Mouse (Mus musculus): ENCODE results near the gene Relch.
"Not testable (repeated sequence)": the region's sequence is repeated elsewhere in the genome, so short reads cannot be mapped to it uniquely, and the experiment has no call there.

Relch gene

DNA sequence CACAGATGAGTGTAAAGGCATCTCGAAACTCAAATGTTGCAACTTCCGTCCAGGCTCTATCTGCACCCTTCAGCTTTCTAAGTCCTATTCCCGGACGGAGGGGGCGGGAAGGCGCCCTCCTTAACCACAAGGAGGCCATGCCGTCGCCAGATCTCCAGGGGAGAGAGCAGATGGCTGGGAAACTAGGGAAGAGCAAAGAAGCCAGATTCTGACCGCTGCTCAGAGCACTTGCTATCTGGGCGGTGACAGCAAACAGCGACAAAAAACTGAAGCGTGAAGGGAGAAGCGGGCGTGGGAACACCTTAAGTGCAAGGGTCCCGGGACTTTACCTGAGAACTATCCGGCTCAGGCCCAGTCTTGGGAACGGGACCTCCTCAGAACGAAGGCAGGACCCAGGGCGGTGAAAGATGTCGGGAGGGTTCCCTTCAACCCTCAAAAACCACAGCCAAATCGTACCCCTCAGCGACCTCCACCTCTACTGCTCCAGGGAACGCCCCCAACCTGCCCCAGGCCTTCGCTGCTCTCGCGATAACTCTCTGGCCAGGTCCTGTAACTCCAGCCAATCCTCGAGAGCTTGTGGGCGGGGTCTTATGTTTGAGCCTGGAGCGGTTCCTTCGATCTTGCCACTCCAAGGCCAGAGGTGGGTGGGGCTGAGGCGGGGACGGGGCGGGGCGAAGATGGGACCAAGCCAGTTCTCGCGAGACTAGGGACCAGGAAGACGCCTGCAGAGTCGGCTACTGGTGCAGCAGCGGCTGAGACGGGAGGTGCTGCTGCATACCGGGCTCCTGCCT is at the start of gene Relch, which contains the start of gene Pign:
Relch (plus strand) TSS at position 691 of the 791 bp plus-strand sequence.
Pign (minus strand) TSS at position 507 of the 791 bp plus-strand sequence.
- DNase-seq: peak; percentile 99

DNA sequence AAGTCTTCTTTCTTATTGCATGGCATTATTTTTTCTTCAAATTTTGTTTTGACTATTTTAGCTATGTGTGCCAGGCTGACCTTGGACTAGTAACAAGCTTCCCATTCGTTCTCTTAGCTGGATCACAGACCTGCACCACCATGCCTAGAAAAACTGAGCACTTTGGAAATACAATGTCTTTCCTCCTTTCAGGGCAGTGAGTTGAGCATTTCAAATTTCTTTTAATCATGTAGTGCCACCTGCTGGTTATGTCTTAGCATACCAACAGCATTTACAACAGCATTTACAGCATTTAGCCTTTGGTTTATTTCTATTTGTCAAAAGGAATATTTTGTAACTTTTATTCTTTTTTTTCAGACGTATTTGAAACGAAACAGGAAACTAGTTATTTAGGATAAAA is 33.2 kb upstream of the Relch start:
- DNase-seq: peak; percentile 49

DNA sequence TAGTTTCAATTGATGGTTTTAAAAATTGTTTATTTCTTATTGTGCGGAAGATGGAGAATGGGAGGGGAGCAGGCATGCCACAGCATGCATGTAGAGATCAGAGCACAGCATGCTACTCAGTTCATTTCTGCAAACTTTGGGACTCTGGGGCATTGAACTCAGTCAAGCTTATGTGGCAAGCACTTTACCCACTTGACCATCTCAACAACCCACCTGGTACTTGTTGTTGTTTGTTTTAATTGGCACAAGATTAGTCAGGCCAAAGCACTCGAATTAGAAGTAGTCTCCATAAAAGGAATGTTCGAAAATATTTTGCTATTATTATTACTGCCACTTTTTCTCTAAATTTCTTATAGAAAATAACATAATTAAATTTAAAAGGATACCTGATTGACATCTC is 19.6 kb upstream of the Relch start:
- no peak for DNase-seq

DNA sequence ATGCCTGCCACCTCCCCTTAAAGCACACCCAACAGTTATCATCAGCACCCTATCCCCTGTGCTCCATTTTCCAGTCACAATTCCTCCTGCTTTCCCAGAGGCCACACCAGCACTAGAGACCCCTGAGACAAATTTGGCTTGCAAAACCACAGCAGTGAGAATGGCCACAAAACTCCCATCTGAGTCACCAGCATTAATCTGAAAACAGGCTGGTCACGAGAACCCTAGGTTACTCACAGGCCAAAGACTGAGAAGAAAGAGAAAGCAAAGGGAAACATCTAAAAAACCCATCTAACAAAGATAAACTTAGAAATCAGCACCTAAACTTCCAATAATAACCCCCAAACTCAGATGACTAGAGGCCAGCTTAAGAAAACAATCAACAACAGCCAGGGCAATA is 13.0 kb upstream of the Relch start:
- DNase-seq: no peak

DNA sequence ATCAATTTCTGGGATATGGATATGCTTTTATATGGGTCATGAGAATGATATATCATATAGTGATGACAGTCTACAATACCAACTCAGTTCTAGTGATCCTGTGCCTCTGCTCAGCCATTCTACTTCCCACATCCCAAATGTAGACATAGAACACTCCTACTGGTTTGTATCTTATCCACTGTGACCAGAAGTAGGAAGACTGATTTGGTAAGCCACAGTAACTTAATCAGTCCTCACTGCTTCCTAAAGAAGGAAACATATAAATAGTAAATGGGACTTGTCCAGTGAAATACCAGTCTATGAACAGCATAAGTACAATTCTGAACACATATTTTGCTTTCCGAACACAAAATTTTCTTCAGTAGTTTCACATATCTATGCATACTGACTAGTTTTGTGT is 9.7 kb upstream of the Relch start:
- DNase-seq: no peak

DNA sequence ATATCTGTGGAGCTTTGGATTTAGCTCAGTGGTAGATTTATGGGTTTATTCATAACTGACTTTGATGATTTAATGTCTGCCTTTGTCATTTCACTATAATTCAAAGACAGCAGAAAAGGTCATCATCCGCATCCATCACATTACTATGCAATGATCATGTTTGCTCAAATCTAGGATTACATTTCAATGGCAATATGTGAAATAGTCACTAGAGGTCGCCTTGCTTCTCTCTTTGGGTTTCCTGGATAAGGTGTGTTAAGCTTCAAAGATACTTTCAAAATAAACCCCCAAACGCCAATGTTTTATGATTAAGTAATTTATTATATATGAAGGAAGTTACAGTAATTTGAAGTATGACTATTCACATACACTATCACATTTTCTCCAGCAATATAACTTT is 3.6 kb upstream of the Relch start:
- DNase-seq: peak; percentile 80

DNA sequence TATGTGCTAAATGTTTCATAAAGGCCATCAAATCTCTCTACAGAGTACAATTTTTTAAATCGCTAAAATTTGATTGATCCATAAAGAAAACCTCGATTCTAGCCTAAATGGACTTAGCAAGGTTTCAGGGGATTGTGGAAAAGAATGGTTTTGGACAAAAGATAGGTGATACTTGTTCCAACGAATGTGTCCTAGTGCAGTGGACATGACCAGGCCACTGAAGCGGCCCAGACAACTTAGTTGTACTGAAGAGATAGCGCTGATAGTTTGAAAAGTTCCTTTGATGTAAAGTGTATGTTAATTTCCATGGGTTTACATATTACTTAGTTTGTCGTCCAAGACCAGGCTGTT is 866 bp upstream of the Relch start:
- no peak for DNase-seq

DNA sequence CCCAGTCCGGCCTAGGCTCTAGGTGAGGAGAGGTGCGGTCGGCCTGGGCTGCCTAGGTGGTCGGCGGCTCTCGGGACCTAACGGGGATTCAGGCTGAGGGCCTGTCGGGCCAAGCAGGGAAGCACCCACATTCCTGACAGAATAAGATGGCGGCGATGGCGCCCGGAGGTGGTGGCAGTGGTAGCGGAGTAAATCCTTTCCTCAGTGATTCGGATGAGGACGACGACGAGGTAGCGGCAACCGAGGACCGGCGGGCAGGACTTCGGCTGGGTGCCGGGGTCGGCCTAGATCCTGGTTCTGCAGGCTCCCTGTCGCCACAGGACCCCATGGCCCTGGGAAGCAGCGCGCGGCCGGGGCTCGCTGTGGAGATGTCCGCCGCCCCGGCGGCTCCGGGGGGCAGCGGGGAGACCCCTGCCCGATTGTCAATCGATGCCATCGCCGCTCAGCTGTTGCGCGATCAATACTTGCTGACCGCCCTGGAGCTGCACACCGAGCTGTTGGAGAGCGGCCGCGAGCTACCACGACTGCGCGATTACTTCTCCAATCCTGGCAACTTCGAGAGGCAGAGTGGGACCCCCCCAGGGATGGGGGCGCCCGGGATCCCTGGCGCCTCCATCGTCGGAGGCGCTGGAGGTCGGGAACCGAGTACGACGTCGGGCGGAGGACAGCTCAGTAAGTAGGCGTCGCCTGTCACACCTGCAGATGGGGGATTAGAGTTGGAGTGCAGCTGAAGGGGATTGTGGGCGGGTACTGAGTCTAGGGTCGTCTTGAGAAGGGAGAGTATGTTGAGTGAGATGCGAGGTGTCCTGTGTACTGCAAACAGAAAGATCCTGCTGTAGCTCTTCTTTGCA is 526 bp downstream of the Relch start:
- no peak for DNase-seq

DNA sequence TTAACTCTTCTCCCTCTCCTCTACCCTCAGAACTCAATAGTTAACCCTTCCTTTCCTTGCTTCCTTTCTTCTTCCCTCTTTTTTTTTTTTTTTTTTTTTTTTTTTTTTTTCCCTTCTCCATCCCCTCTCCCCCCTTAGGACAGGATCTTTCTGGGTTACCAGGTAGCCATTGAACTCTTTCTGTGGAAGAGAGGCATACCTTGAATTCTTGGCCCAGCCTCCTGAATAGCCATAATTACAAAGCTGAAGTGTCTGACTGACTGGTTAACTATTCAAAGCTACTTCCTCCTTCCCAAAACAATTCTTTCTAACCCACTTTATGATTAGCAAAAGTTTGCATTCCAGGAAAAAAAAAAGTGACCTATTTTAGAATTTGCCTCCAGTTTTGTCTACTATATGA is 6.0 kb downstream of the Relch start:
- DNase-seq: no peak

DNA sequence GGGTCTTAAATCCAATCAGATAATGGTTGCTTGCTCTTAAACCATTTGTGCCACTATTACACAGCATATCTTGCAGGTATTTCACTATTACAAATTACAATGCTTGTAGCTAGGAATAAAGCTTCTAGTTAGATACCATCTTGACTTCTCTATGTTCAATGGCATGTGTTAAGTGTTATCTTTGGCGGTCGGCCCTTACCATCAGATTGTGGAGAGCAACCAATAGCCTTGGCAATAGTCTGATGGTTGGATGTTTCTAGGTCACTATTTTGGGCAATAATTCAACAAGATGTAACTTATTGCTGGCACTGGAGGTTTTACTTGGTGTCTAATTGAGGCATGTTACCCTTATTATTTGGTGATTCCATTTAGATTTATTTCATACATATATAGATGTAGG is 11.1 kb downstream of the Relch start:
- peak; percentile 47 for DNase-seq

DNA sequence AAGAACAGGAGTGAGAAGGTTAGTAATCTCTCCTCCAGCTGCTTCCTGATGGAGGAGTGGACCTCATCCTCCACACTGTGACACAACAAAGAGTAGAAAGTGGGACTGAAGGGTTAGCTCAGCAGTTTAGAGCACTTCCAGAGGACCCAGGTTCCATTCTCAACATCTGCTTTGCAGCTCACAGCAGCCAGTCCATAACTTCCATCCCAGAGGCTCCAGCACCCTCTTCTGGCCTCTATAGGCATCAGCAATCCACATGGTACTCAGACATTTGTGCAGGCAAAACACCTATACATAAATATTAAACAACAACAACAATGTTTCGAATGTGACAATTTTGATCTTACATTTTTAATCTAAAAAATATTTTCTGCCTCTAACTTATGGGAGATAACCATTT is 16.9 kb downstream of the Relch start:
- peak; percentile 49 for DNase-seq

DNA sequence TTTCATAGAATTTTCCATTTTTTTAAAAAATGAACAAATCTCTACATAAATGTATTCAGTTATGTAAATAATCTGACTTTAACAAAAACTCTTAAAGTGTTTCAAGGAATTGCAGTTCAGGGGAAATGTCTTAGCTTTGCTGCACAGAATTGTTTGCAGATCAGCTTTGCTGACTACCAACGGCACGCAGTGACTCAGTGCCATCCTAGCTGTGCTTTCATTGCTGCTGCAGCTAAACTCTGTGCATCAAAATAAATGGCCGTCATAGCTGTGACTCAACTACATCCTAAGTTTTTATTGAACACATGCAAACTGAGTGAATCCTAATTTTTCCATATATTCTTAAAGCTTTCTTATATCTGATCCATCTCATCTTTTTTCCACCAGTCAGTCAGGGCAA is 21.8 kb downstream of the Relch start:
- no peak for DNase-seq

DNA sequence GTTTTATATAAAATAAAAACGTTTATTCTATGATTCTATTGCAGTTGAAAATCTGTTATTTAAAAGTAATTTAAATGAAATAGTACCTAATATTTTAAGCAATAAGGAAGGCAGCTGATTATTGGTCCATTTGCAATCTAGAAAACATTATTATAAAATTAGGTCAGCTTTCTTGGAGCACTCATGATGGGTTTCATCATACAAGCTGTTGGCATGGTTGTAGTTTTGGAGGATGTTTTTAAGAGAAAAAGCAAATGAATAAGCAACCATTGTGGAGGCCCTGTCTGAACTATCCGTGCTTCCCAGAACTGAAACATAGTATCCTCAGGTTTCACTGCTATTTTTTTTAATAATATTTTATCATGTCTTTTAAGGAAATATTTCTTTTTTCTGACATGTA is 31.9 kb downstream of the Relch start:
- no peak for DNase-seq

DNA sequence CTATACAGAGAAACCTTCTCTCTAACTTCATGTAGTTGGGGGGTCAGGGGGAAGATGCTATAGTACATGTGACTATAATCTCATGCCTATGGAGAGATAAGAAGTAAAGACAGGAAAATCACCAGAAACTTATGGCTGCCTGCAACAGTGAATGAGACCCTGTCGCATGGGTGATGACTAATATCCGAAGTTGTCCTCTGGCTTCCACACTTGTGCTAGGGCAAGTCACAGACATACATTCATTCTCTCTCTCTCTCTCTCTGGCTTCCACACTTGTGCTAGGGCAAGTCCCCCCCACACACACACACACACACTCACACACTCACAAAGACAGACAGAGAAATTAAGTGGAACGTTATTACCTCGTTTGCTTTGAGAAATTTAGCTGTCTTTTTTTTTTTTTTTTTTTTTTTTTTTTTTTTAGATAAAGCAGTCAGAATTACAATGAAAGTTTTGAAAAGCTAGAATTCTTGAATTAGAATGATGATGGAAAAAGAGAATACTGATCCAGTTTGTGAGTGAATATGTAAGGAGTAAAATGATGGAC is 37.4 kb downstream of the Relch start:
- no peak for DNase-seq

DNA sequence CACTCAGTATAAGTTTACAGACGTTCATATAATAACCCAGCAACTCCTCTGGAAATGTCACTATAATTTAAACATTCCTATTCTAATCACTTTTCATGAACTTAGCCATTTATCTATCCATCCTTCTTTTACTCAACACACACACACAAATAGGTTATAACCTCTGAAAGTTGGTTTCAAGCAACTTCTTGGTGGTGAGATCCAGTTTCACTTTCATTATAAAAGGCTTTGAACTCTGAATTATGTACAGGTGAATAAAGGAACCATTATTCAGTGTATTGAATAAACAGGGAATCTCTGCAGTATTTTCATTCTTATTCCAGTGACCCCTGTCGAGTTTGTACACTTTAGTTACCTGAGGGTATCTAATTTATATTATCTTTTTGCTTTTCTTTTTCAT is 45.8 kb downstream of the Relch start:
- DNase-seq: no peak

DNA sequence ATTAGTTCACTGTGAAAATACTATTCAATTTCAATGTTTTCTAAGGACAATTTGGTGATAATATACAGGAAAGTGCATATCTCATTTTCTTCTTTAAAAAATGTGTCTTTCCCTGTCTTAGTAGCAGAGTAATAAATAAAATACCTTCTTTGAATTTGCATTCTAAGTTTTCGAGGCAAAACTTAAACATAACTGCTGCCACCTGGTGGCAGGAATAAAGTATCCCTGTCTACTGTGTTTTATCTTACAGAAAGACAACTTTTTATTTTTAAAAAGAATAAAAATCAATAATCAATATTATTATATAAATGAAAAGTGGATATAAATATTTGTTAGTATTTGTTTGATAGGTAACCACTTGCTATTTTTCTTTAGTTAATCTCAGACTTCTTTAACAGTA is 47.6 kb downstream of the Relch start:
- DNase-seq: peak; percentile 40

DNA sequence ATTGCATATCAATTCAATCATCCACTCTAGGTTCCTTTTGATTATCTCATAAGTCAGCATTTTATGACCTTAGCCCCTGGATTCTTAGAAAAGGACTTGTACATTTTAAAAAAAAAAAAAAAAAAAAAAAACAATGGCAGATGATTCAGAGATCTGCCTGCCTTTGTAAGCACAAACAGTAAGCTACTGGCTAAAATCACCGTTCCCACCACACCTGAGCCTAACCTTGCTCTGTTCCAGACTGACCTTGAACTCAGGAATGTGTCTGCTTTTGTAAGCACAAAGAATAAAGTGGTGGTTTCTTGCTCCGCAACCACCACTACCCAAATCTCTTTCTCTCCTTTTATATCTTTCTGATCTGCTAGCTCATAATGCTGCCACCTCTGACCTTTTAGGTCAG is 49.2 kb downstream of the Relch start:
- DNase-seq: no peak

DNA sequence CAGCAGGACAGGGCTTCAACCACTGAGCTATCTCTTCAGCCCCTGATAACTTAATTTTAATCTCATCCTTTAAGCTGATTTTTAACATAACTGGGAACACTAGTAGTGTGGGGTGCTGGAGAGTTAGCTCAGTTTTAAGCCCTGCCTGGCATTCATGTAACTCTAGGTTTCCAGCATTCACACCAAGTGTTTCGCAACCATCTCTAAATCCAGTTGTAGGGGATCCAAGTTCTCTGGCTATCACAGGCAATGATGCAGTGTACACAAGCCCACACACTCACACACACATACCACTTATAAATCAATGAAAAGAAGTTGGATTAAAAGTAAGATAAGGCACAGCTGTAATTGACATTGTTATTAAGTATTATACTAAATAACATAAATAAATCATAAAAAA is 54.7 kb downstream of the Relch start:
- no peak for DNase-seq

DNA sequence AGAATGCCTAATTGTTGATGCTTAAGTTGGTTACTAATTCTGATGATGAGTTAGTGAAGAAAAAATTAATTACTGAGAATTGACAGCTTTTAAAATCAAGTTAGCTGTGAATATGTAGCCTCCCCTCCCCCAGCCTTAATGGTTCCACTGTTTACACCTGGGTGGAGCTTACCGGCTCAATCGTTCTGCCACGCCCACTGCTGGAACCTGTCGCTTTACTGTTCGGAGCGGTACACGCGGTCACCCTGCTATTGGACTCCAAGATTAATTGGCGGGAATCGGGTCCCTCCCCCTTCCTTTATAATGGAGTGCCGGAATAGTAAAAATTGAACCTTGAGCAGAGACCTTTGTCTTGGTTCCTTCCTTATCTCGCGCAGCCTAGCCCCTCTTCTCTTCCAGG is 65.6 kb downstream of the Relch start:
- not testable (repeated sequence) for DNase-seq

DNA sequence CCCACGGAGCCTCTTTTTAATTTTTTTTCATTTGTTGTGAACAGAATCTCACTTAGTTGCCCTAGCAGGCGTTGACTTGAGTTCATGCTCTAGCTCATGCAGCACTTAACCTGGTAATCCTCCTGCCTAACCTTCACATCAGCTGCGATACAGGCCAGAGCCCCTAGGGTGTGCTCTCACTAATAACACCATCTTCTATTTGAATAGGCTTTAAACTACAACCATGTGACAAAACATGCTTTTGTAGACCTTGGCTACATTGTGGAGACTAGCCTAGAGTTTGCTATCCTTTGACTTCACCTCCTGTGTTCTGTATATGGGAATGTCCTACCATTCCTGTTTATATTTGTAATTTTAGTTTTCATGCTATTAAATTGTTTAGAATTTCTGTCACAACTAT is 71.7 kb downstream of the Relch start:
- peak; percentile 13 for DNase-seq

DNA sequence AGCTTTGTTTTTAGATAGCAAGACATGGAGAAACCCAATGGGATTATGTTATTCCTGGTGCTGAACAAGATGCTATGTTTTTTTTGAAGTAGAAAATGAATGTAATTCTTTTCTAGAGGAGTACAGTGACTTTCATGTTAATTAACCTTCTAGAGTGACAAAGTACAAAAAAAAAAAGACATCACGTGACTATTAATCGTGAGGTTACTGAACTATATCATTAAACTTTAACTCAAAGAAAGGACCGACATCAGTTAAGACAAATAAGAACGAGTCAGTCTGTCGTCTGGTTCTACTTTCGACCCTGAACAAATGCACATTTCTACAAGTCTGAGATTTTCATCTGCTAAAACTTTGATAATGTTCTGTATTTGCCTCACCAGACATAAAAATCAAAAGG is 74.7 kb downstream of the Relch start:
- peak; percentile 55 for DNase-seq

DNA sequence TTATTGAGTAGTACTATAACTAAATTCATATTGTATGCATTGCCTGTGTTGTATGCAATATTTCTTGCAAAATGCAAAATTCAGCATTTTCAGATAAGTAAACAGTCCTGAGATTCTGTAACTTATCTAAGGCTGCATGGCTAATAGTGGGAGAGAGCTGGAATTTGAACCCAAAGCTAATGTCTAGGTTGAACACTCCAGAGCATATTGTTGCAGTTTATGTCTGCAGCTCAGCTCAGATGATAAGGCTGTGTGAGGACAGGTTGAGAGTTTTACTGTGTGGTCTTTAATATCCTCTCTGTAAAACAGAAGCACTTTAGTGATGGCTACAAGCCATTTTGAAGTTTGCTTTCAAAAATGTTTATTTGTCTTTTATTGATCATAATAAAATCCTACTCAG is 75.8 kb downstream of the Relch start:
- DNase-seq: no peak

DNA sequence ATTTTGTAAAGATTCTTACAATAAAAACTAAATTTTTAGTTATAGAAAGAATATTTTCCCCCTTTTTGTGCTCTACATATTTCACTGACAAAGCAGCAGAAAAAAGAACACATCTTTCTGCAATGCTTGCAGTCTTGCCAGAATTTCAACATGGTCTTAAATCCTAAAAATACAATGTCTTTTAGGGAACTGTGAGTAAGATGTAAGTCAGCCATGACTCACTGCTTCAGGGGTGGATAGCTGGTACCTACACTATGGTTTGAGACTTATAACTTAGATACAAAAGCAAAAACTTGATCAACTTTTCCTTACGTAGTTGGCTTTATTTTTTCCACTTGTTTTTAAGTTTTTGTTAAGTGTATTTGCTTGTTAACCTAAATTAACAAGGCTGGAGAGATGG is 78.8 kb downstream of the Relch start:
- no peak for DNase-seq

DNA sequence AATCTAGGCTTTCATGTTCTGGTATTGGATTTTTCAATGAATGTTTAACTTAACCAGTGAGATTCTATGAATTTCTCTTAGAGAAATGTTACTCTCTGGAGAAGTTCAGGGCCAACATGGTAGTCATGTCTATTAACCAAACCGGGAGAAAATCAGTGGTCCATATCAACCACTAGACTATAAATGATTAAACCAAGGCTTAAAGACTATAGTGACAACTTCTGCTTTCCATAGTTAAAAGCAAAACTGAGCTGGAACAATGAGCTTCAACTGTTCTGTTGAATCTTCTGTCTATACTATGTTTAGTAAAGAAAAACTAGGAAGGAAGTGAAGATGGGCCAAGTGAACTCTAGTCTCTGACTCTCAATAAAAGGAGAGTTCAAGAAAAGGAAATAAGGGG is 82.8 kb downstream of the Relch start:
- DNase-seq: peak; percentile 67

Data from kidney, adult 9 months (tissue).